Mouse (Mus musculus) CH12.LX (cell line): Measurements from ENCODE around the gene Rdh16. TPM values are rescaled to one million over a fixed set of nuclear protein-coding genes. Genes with fewer than 3 reads are reported as not detected.
A peak's percentile ranks its signal among the peaks of the same experiment; 100 is the strongest.
"Not testable (repeated sequence)": the region's sequence is repeated elsewhere in the genome, so short reads cannot be mapped to it uniquely, and the experiment has no call there.

Experiments used
- DNase-seq: peaks from one replicate; pipeline ENCODE4 v3.0.0-alpha.2; 2013; ENCODE audit errors: extremely low read depth
- H3K27ac ChIP-seq: 2 replicates; pipeline ENCODE4 v1.5.1; 2012; ENCODE audit warnings: low read depth, mild to moderate bottlenecking, control low read depth, moderate library complexity; ENCODE audit not compliant: insufficient read depth
- H3K27me3 ChIP-seq: replicated peaks from 2 replicates; pipeline ENCODE3; 2012; ENCODE audit warnings: inconsistent platforms
- H3K36me3 ChIP-seq, 2 experiments: replicated peaks in 1 of 2; 2 replicates each; pipeline versions ENCODE3 to v1.6.1; 2012; ENCODE audit warnings: inconsistent platforms in 1 of 2, low read length in 1 of 2, mild to moderate bottlenecking in 1 of 2, mixed read lengths in 1 of 2, moderate library complexity in 1 of 2; ENCODE audit not compliant: control insufficient read depth in 1 of 2, insufficient read depth in 1 of 2
- H3K4me1 ChIP-seq, 2 experiments: 2 replicates each; pipeline ENCODE4 v1.6.1; 2012; ENCODE audit warnings: inconsistent platforms in 1 of 2, moderate library complexity in 1 of 2; ENCODE audit not compliant: insufficient read depth in 2 of 2, control insufficient read depth in 1 of 2
- H3K4me2 ChIP-seq: 2 replicates; pipeline ENCODE4 v1.6.1; 2012; ENCODE audit warnings: low read depth, mild to moderate bottlenecking, control low read depth; ENCODE audit not compliant: poor library complexity, insufficient read depth, severe bottlenecking
- H3K4me3 ChIP-seq, 3 experiments: fragments of 150-350 bp in 1 of 3; sonication (generic) in 1 of 3; replicated peaks in 1 of 3; 2 replicates each; pipeline versions ENCODE3 to v1.5.1; 2011 to 2012; ENCODE audit warnings: low read depth in 2 of 3, low read length in 2 of 3, mild to moderate bottlenecking in 2 of 3, moderate library complexity in 2 of 3, control low read depth in 1 of 3, improper control_type of control experiment in 1 of 3, inconsistent platforms in 1 of 3, mixed read lengths in 1 of 3; ENCODE audit not compliant: poor library complexity in 1 of 3
- H3K79me2 ChIP-seq: replicated peaks from 2 replicates; pipeline ENCODE4 v1.6.1; 2012; ENCODE audit warnings: mild to moderate bottlenecking, moderate library complexity; ENCODE audit not compliant: control insufficient read depth, poor library complexity, insufficient read depth, severe bottlenecking; ENCODE audit errors: extremely low read depth
- H3K9ac ChIP-seq: 2 replicates; pipeline ENCODE4 v1.6.1; 2012; ENCODE audit warnings: low read depth, mild to moderate bottlenecking, control low read depth, moderate library complexity; ENCODE audit not compliant: insufficient read depth
- H3K9me3 ChIP-seq: replicated peaks from 2 replicates; pipeline ENCODE3; 2012; ENCODE audit warnings: low read length, inconsistent platforms, mixed read lengths
- CHD1 ChIP-seq: IDR thresholded peaks from 2 replicates; pipeline ENCODE4 v1.6.1; 2012; ENCODE audit warnings: low read depth, low read length, improper control_type of control experiment, inconsistent platforms
- CTCF ChIP-seq, 2 experiments: IDR thresholded peaks in 1 of 2; conservative IDR thresholded peaks in 1 of 2; 2 replicates each; pipeline ENCODE4 v1.5.1; 2011 to 2012; ENCODE audit warnings: low read depth in 2 of 2, low read length in 2 of 2, improper control_type of control experiment in 1 of 2, inconsistent platforms in 1 of 2, mild to moderate bottlenecking in 1 of 2, moderate library complexity in 1 of 2
- E2F4 ChIP-seq: IDR thresholded peaks from 2 replicates; pipeline ENCODE4 v1.6.1; 2011; ENCODE audit warnings: low read depth, low read length, improper control_type of control experiment; ENCODE audit not compliant: insufficient replicate concordance
- GABPA ChIP-seq: IDR thresholded peaks from 2 replicates; pipeline ENCODE4 v1.6.1; 2012; ENCODE audit warnings: low read depth, low read length, improper control_type of control experiment, inconsistent platforms; ENCODE audit not compliant: insufficient replicate concordance
- MAX ChIP-seq: IDR thresholded peaks from 2 replicates; pipeline ENCODE4 v1.6.1; 2011; ENCODE audit warnings: low read length, improper control_type of control experiment
- MAZ ChIP-seq: IDR thresholded peaks from 2 replicates; pipeline ENCODE4 v1.6.1; 2012; ENCODE audit warnings: low read depth, mild to moderate bottlenecking, inconsistent platforms, low read length, improper control_type of control experiment, moderate library complexity
- MYC ChIP-seq: IDR thresholded peaks from 2 replicates; pipeline ENCODE4 v1.6.1; 2011; ENCODE audit warnings: low read depth, mild to moderate bottlenecking, improper control_type of control experiment, low read length
- POLR2A ChIP-seq: IDR thresholded peaks from 2 replicates; pipeline ENCODE4 v1.6.1; 2011; ENCODE audit warnings: low read depth, mild to moderate bottlenecking, improper control_type of control experiment, low read length
- RAD21 ChIP-seq: IDR thresholded peaks from 2 replicates; pipeline ENCODE4 v1.6.1; 2011; ENCODE audit warnings: low read depth, mild to moderate bottlenecking, low read length, improper control_type of control experiment, moderate library complexity
- RCOR1 ChIP-seq: conservative IDR thresholded peaks from 2 replicates; pipeline ENCODE4 v1.6.1; 2012; ENCODE audit warnings: low read depth, mild to moderate bottlenecking, inconsistent platforms, low read length, improper control_type of control experiment
- SMC3 ChIP-seq: IDR thresholded peaks from 2 replicates; pipeline ENCODE4 v1.6.1; 2011; ENCODE audit warnings: low read depth, low read length, improper control_type of control experiment
- UBTF ChIP-seq: IDR thresholded peaks from 2 replicates; pipeline ENCODE4 v1.6.1; 2012; ENCODE audit warnings: low read depth, mild to moderate bottlenecking, inconsistent platforms, low read length, improper control_type of control experiment, moderate library complexity
- USF2 ChIP-seq: conservative IDR thresholded peaks from 2 replicates; pipeline ENCODE4 v1.6.1; 2011; ENCODE audit warnings: low read depth, low read length, improper control_type of control experiment
- ZNF384 ChIP-seq: IDR thresholded peaks from 2 replicates; pipeline ENCODE4 v1.6.1; 2012; ENCODE audit warnings: low read depth, low read length, improper control_type of control experiment, inconsistent platforms
- dilution Hi-C: fragments of 300-500 bp; cut with MboI; formaldehyde crosslinking; loops from 2 replicates; pipeline ENCODE4 v1.14.3; 2020; ENCODE audit warnings: low sequenced_read_pairs; ENCODE audit not compliant: extremely low pct_unique_long_range_greater_than_20kb, extremely low pct_ligation_motif_present
- in situ Hi-C: fragments of 300-500 bp; cut with MboI; formaldehyde crosslinking; loops from 3 replicates; pipeline ENCODE4 v1.14.3; 2019; ENCODE audit warnings: low sequenced_read_pairs, low pct_ligation_motif_present, low pct_unique_long_range_greater_than_20kb, mixed read lengths
- polyA plus RNA-seq: library from polyadenylated mRNA; unstranded; fragments of >175 nt; gene quantifications from 2 replicates; pipeline ENCODE4 v1.2.1, GENCODE M21; 2012; ENCODE audit warnings: low read depth; ENCODE audit not compliant: insufficient read length
- total RNA-seq, 2 experiments: library from RNA; depleted of rRNA; stranded (reverse); fragments of 300-350 nt in 1 of 2; fragments of >200 nt in 1 of 2; gene quantifications; 2 replicates each; pipeline ENCODE4 v1.2.3; 2012 to 2014

Rdh16 gene
- total and polyA plus RNA-seq, 3 experiments, result not detected

GRCm38 (mm10) chr10:127825386-127825785 is 24.4 kb downstream of the Rdh16 start:
- no peak overlapping the region for H3K27ac ChIP-seq
- H3K79me2 ChIP-seq, result no peaks in the 10 kb centered on the region
- 0 out of 4 replicates have a peak, but pooled peaks cover 0 to 2% of the 10 kb centered on the region in 2 experiments for H3K4me1 ChIP-seq
- peaks cover 14% of the 10 kb centered on the region for H3K27me3 ChIP-seq
- H3K9me3 ChIP-seq, result no peaks in the 10 kb centered on the region
- TF ChIP-seq CTCF (conservative IDR thresholded peaks at IDR 0.05 in 1 of 2, IDR thresholded peaks at IDR 0.05 in 1 of 2; ENCODE audit: low read depth in 2 of 2, low read length in 2 of 2) (peak in 1 of 2 experiments; percentile 59; a peak in 2 of 4 replicates), UBTF (no peak), POLR2A (no peak), RAD21 (peak; percentile 32), GABPA (no peak), E2F4 (no peak), SMC3 (peak; percentile 61)
- no peaks in the 10 kb centered on the region for H3K36me3 ChIP-seq
- DNase-seq, result peak; percentile 22
- no peak overlapping the region for H3K4me2 ChIP-seq
- H3K4me3 ChIP-seq, result no peak overlapping the region
- in situ Hi-C loops, result no loop called here
- dilution Hi-C loops, result no loop called here
- no peak overlapping the region for H3K9ac ChIP-seq

DNA sequence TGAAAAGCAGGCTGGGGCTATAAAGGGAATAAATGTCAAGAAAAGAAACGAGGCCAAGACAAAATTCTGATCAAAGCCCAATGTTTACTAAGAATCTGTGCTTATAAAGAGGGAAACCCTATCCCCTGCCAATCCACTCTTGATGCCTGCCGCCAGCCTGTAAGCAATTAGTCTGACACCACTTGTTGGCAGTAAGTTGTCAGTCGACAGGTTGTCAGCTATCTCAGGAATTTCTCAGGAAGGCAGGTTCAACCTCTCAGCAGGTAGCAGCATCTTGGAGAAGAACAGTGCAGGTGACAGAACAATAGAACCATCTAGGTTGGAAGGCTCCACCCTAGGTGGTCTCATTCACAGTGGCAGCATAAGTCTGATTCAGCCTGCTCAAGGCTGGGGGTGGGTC is 28.2 kb downstream of the Rdh16 start:
- TF ChIP-seq CHD1 (no peak), MAZ (no peak), USF2 (no peak), MAX (no peak), CTCF (conservative IDR thresholded peaks at IDR 0.05 in 1 of 2, IDR thresholded peaks at IDR 0.05 in 1 of 2; ENCODE audit: low read depth in 2 of 2, low read length in 2 of 2) (no peak), ZNF384 (no peak), RCOR1 (no peak), MYC (no peak)
- no peaks in the 10 kb centered on the region for H3K36me3 ChIP-seq
- H3K4me2 ChIP-seq, result no peak overlapping the region
- no peaks in the 10 kb centered on the region for H3K9me3 ChIP-seq
- no peaks in the 10 kb centered on the region for H3K79me2 ChIP-seq
- in situ Hi-C loops (no loop called here), dilution Hi-C loops (no loop called here)
- H3K4me3 ChIP-seq, result no peak overlapping the region
- no peak overlapping the region for H3K27ac ChIP-seq
- 0 out of 4 replicates have a peak, but pooled peaks cover 0 to 2% of the 10 kb centered on the region in 2 experiments for H3K4me1 ChIP-seq
- peaks cover 9% of the 10 kb centered on the region for H3K27me3 ChIP-seq
- DNase-seq, result no peak
- H3K9ac ChIP-seq, result no peak overlapping the region

DNA sequence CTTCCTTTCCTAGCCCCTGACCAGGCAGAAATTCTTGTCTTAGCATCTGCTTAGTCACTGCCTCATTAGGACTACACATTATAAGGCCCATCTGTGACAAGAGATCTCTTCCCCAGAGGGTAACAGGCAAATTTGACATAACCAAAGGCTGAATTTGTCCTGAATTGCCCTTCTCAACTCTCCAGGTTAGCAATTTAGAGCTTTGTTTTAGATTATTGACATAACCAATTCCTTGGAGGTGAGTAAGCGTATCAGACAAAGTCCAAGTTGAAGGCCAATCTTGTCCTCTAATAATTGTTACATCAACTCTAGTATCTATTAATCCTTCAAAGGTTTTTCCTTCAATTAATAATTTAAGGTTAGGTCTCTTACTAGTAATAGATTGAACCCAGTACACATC is 33.2 kb downstream of the Rdh16 start:
- H3K4me3 ChIP-seq, H3K4me2 ChIP-seq, H3K4me1 ChIP-seq, H3K9ac ChIP-seq, in situ Hi-C loops, H3K79me2 ChIP-seq, DNase-seq, H3K36me3 ChIP-seq, dilution Hi-C loops, H3K27ac ChIP-seq: not testable (repeated sequence)
- Histone ChIP-seq H3K9me3 (peaks cover 12% of the 10 kb centered on the region), H3K27me3 (peaks cover 23% of the 10 kb centered on the region)
